8 mouse cellular contexts compared by ENCODE assay signal in genomic region chr5:144884629-144885217, GRCm38 (mm10).
DNase-seq lines count a peak whose midpoint lies in the region; TF ChIP-seq lines count a peak whose summit lies in the region.

No protein-coding gene starts in this region.

- H3K4me1 ChIP-seq in spleen, adult 2 months (ENCODE audit: control insufficient read depth, insufficient read depth, insufficient read length): no peaks in the 10 kb centered on the region

- no peak for TF ChIP-seq POLR2A in spleen, adult 2 months (IDR thresholded peaks at IDR 0.05; ENCODE audit: low read depth, low read length)

- DNase-seq in frontal cortex, postnatal 36 days (ENCODE audit: low spot score in 2 of 2): peak; percentile 26 to 52
- DNase-seq in frontal cortex, postnatal 14 days (ENCODE audit: low spot score in 2 of 2): no peak
- DNase-seq in spleen, adult 2 months (ENCODE audit: low read depth in 1 of 2, low spot score in 2 of 2): no peak
- DNase-seq in spleen, postnatal 4 days (ENCODE audit: low spot score in 2 of 2): no peak
- DNase-seq in left cerebral cortex, postnatal 14 days (ENCODE audit: low spot score in 2 of 2): peak; percentile 55 to 67
- no peak for DNase-seq in thymus, postnatal 36 days
- DNase-seq in adrenal gland, adult 2 months: no peak
- no peak for DNase-seq in gastrocnemius, adult 8-10 months (ENCODE audit: low spot score in 2 of 2)

- H3K36me3 ChIP-seq in spleen, adult 2 months (ENCODE audit: control insufficient read depth, insufficient read depth, low read length): peaks cover 54% of the 10 kb centered on the region

- no peak overlapping the region for H3K27ac ChIP-seq in spleen, adult 2 months (ENCODE audit: insufficient read depth, low read length)

- H3K4me3 ChIP-seq in spleen, adult 2 months (ENCODE audit: extremely low read depth, insufficient read depth, insufficient read length): no peak overlapping the region

- intact Hi-C loops in left cerebral cortex, postnatal 14 days (cut with DNase I): no loop called here

- H3K27me3 ChIP-seq in spleen, adult 2 months (ENCODE audit: control insufficient read depth, insufficient read depth, low read length): no peaks in the 10 kb centered on the region

- WGBS in spleen, adult 2 months: 85% methylated on average over 13 of the region's 13 CpGs

- peak; percentile 9; the same call in 1 of the 2 replicates for TF ChIP-seq CTCF in spleen, adult 2 months (IDR thresholded peaks at IDR 0.05; ENCODE audit: extremely low read depth, insufficient read depth, insufficient read length, insufficient replicate concordance)

Comparison
In these comparisons a context has a peak if more than half of its experiments do, and no peak if none do; other contexts are left out.
1. DNase-seq: peak in frontal cortex, postnatal 36 days (2 of 2) and left cerebral cortex, postnatal 14 days (2 of 2); none in frontal cortex, postnatal 14 days (0 of 2), spleen, adult 2 months (0 of 2), spleen, postnatal 4 days (0 of 2), thymus, postnatal 36 days (0 of 2), adrenal gland, adult 2 months (single experiment) and gastrocnemius, adult 8-10 months (0 of 2).